Mouse (Mus musculus): ENCODE data around the gene Gzmk.

Gene Gzmk

DNA sequence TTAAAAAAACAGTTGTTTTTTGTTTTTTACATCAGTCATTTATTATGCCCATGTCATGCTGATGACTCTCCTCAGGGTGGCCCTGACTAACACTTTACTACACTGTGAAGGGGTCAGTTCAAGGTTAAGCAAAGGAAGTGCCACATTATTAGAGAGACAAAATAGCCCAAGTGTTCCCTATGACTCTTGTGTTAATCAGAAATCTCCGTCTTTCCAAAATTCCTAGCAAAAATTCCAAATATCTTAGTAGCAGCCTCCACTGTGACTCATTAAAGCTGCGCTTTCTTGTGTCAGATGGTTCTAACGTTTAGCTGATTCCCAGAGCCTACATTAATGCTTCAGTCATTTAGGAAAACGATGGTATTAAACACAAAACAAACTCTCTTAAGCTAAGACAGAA lies 23.5 kb downstream of the Gzmk start:
- DNase-seq (ENCODE audit: low read depth) = no peak

DNA sequence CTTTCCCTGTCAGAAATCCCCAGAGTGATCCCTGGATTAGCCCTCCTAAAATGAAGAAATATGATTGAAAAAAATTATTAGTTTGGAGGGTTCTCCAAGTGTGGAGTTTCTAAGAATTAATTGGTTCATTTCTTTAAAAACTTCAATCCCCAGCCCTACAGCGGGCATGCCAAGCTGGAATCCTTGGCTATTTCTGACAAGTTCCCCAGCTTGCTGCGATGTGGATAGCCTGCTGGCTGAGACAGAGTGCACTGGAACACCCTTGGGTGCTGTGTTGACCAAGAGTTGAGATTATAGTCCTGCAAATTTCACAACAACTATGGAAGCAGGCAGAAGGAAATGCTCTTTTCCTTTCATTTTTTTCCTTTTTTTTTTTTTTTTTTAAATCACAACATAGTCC lies 24.1 kb downstream of the Gzmk start:
- no peak for DNase-seq (ENCODE audit: low read depth)

- DNase-seq (ENCODE audit: low read depth) = no peak
Observed at GRCm38 (mm10) chr13:113200726-113201125, 25.0 kb downstream of the Gzmk start.

- no peak for DNase-seq (ENCODE audit: low read depth)
Observed at GRCm38 (mm10) chr13:113199331-113199730, 26.4 kb downstream of the Gzmk start.

GRCm38 (mm10) chr13:113197872-113198502 lies 27.7 kb downstream of the Gzmk start:
- peak; percentile 1 for DNase-seq (ENCODE audit: low read depth)

DNA sequence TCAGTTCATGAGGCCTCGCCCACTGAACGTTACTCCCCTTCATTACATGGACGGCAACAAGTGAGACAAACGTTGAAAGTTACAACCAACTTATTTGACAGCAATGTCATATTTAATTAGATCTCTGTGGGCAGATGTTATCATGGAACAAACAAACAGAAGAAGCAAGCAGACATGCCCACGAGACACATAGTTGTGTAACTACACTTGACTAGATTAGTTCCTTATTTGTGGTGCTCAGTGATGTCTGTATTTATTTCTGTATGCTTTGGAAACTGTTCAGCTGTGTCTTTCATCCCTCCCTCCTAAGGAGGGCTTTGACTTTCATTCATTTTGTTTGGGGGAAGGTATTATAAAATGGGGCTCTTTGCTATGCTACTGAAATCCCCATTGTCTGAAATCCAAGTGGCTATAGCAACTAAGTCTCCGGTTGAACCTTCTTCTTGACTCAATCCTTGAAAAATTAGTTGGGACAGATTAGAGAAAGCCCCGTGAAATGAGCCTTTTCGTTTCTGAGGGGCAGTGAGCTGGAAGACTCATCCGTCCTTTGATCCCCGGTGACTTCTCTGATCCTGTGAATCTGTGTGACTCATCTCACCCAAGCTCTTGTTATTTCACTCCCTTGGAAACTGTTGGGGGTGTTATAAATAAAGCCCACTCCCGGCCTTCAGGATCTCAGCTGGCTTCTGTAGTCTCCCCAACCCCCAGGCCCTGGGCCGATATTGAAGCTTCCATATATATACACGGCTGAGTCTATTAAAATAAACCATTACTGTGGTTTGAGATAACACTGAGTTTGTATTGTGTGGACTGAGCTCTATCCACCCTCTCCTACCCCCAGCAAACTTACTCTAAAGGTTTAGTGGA lies 28.7 kb downstream of the Gzmk start:
- no peak for DNase-seq (ENCODE audit: low read depth)

- DNase-seq (ENCODE audit: low read depth) = no peak
Observed at GRCm38 (mm10) chr13:113183720-113184119, 42.0 kb downstream of the Gzmk start.

- no peak for DNase-seq (ENCODE audit: low read depth)
Observed at GRCm38 (mm10) chr13:113183310-113183709, 42.4 kb downstream of the Gzmk start.

DNA sequence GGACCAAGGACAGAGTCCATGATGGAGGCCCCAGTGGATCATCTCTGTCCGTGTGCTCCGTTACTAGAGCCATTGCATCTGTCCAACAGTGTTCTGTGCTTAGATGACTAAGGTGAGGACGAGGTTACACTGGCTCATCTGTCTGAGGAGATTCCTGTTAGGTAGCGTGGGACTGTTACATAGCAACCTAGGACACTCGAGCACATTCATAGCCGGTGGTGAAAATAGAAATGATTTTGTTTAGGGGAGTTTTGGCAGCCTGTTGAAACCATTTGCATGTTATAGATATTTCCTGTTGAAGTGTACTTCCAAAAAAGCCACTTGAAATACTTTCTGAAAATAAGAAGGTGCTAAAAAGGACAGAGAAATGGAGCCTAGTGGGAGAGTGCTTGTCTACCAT lies 51.5 kb downstream of the Gzmk start:
- DNase-seq (ENCODE audit: low read depth) = no peak

GRCm38 (mm10) chr13:113170256-113170655 lies 55.5 kb downstream of the Gzmk start:
- DNase-seq (ENCODE audit: low read depth) = peak; percentile 3

DNA sequence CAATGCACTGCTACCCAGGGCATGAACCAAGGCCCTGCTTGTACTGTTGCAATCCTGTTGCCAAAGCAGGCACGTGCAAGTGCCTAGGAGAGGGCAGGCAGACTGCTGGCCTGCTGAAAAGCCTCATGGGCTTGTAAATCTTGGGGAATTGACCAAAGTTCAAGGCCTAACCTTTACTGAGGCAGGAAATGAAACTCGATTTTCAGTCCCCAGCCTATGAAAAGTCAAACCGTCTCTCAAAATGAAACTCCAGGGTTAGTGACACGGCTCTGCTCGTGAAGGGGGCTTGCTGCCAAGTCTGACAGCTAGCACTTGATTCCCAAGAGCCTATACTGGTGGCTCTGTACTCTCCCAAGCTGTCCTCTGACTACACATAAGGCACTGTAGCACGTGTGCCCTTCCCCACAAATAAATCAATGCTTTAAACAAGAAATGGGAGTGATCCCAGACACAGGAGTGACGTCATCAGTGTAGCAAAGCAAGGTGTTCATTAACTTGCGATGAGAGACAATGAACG lies 57.6 kb downstream of the Gzmk start:
- DNase-seq (ENCODE audit: low read depth) = no peak

- no peak for DNase-seq (ENCODE audit: low read depth)
Observed at GRCm38 (mm10) chr13:113164252-113165005, 61.3 kb downstream of the Gzmk start.

DNA sequence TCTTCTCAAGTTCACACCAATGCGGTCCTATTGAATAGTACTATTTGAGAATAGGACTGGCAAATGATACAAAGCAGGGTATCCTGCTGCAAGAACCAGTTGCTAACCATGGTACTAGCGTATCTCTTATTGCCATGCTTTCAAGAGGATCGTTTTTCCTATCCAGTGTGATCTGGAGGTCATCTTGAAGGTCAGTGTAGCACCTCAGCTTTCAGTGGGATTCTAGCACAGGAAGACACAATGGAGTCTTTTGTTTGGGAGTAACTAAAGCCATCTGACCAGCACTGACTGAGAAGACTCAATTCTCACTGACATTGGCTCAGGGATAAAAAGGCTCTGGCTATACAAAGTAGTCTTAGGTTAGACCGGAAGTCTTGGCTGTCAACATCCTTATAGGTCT lies 74.2 kb downstream of the Gzmk start:
- DNase-seq (ENCODE audit: low read depth) = no peak

DNA sequence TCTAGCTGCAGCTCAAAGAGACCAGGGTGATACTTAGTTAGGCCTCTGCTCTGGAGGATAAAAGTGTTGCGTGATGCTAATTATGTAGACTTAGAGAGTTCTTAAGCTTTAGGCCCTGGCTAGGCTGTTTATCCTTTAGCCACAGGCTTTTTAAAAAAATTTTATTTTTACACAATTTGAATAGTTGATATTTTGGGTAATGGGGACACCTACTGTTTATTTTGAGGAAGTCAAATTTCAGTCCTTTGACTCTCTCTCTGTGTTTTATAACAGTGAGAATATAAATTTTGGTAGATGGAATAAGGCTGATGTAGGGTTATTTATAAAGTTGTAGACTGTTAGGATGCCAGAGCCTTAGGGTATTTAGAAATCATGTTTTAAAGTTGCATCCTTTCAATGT lies 86.1 kb downstream of the Gzmk start:
- no peak for DNase-seq (ENCODE audit: low read depth)

DNA sequence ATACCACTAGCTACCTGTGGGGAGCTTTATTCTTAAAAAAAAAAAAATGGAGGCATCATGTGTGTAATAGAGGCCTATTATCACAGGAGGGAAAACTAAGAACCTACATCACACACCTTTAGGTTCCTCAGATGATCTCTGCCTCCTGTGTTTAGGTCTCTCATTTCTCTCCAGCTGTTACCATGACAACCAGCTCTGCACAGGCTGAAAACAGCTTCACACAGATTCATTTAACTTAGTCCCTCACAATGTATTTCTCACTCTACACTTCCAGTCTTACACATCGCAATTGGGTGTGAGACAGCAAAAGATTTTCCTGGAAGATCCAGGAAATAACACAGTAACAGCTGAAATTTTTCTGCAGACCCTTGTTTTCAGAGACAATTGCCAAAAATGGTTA lies 95.7 kb downstream of the Gzmk start:
- no peak for DNase-seq (ENCODE audit: low read depth)

Measured in 416B (cell line).